Mouse (Mus musculus): ENCODE measurements around the gene Sorbs1. TPM values are rescaled to one million over a fixed set of nuclear protein-coding genes. Genes with fewer than 3 reads are reported as not detected.

Sorbs1 gene
- total and polyA plus RNA-seq, 3 experiments: 2.1 to 6.2 (median 3.6) TPM

DNA sequence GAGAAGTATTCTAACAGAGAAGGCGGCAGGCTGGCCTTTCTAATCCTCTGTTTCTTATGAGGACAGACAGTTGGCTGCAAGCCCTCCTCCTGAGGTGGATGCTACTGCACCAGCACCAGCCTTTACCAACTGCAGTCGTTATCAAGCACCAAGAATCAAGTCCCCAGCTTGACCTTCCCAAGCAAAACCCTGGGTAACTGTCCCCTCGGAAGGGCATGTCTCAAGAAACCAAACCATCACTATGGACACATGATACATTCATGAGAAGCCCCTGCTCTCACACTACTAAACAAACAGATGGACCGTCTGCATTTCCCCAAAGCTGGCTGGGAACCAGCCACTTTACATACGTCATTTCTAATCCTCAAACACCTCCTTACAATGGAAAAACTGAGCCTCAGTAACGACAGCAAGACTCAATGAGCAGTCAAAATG is 102.2 kb downstream of the Sorbs1 start:
- Histone ChIP-seq H3K9ac (ENCODE audit: insufficient read depth, low read depth) (no peak overlapping the region), H3K4me3 (replicated peaks in 1 of 3; ENCODE audit: low read depth in 2 of 3, low read length in 2 of 3, poor library complexity in 1 of 3) (no peak overlapping the region), H3K4me1 (ENCODE audit: control insufficient read depth in 1 of 2, insufficient read depth in 2 of 2) (0 out of 4 replicates have a peak, but pooled peaks cover 0 to 6% of the 10 kb centered on the region in 2 experiments), H3K27me3 (replicated peaks) (no peaks in the 10 kb centered on the region), H3K36me3 (replicated peaks in 1 of 2; ENCODE audit: control insufficient read depth in 1 of 2, insufficient read depth in 1 of 2, low read length in 1 of 2) (no peaks in the 10 kb centered on the region), H3K9me3 (replicated peaks; ENCODE audit: low read length) (no peaks in the 10 kb centered on the region), H3K27ac (ENCODE audit: insufficient read depth, low read depth) (no peak overlapping the region), H3K79me2 (replicated peaks; ENCODE audit: control insufficient read depth, extremely low read depth, insufficient read depth, poor library complexity, severe bottlenecking) (no peaks in the 10 kb centered on the region), H3K4me2 (ENCODE audit: insufficient read depth, low read depth, poor library complexity, severe bottlenecking) (no peak overlapping the region)
- dilution Hi-C loops (cut with MboI; ENCODE audit: extremely low pct_ligation_motif_present, extremely low pct_unique_long_range_greater_than_20kb, low sequenced_read_pairs): no loop called here
- in situ Hi-C loops (cut with MboI; ENCODE audit: low pct_ligation_motif_present, low pct_unique_long_range_greater_than_20kb, low sequenced_read_pairs): no loop called here
- DNase-seq (ENCODE audit: extremely low read depth): no peak
- TF ChIP-seq TBP (conservative IDR thresholded peaks at IDR 0.05; ENCODE audit: low read depth, low read length) (no peak), KAT2A (IDR thresholded peaks at IDR 0.05; ENCODE audit: insufficient replicate concordance, low read length) (no peak), ZKSCAN1 (IDR thresholded peaks at IDR 0.05; ENCODE audit: borderline replicate concordance, low read depth, low read length) (no peak), NRF1 (IDR thresholded peaks at IDR 0.05; ENCODE audit: low read depth, low read length) (no peak), MAX (IDR thresholded peaks at IDR 0.05; ENCODE audit: low read length) (no peak), ZNF384 (IDR thresholded peaks at IDR 0.05; ENCODE audit: low read depth, low read length) (no peak), MYC (IDR thresholded peaks at IDR 0.05; ENCODE audit: low read depth, low read length) (no peak), CTCF (conservative IDR thresholded peaks at IDR 0.05 in 1 of 2, IDR thresholded peaks at IDR 0.05 in 1 of 2; ENCODE audit: low read depth in 2 of 2, low read length in 2 of 2) (no peak), USF1 (IDR thresholded peaks at IDR 0.05; ENCODE audit: low read depth, low read length) (no peak), ZMIZ1 (IDR thresholded peaks at IDR 0.05; ENCODE audit: low read depth, low read length) (no peak), MXI1 (IDR thresholded peaks at IDR 0.05; ENCODE audit: low read depth, low read length) (no peak), CHD1 (IDR thresholded peaks at IDR 0.05; ENCODE audit: low read depth, low read length) (no peak), SMC3 (IDR thresholded peaks at IDR 0.05; ENCODE audit: low read depth, low read length) (no peak)

DNA sequence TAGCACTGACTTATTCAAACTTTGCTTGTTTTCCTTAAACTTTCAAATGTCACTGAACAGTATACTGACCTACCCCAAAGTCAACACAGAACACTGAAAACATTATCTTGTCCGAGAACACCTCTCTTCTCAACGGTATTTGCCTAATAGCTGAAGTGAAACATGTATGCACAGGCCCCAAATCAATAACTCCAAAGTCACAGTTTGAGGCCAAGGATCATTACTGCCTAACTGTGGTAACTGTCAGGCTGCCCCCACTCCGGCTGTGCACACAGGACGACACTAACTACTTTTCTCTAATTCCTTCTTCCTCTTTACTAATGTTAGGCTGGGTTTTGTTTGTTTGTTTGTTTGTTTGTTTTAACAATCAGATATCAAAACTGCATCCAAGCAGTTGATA is 103.1 kb downstream of the Sorbs1 start:
- no peak overlapping the region for H3K4me3 ChIP-seq (replicated peaks in 1 of 3; ENCODE audit: low read depth in 2 of 3, low read length in 2 of 3, poor library complexity in 1 of 3)
- H3K27ac ChIP-seq (ENCODE audit: insufficient read depth, low read depth): no peak overlapping the region
- in situ Hi-C loops (cut with MboI; ENCODE audit: low pct_ligation_motif_present, low pct_unique_long_range_greater_than_20kb, low sequenced_read_pairs): no loop called here

More for the DNA sequence above, 103.1 kb downstream of the Sorbs1 start:
- dilution Hi-C loops (cut with MboI; ENCODE audit: extremely low pct_ligation_motif_present, extremely low pct_unique_long_range_greater_than_20kb, low sequenced_read_pairs): no loop called here
- TF ChIP-seq IRF4 (IDR thresholded peaks at IDR 0.05; ENCODE audit: low read depth, low read length) (no peak), UBTF (IDR thresholded peaks at IDR 0.05; ENCODE audit: low read depth, low read length) (no peak), KAT2A (IDR thresholded peaks at IDR 0.05; ENCODE audit: insufficient replicate concordance, low read length) (no peak), USF2 (conservative IDR thresholded peaks at IDR 0.05; ENCODE audit: low read depth, low read length) (no peak), CTCF (conservative IDR thresholded peaks at IDR 0.05 in 1 of 2, IDR thresholded peaks at IDR 0.05 in 1 of 2; ENCODE audit: low read depth in 2 of 2, low read length in 2 of 2) (no peak), POLR2AphosphoS2 (IDR thresholded peaks at IDR 0.05; ENCODE audit: low read depth, low read length) (no peak), HCFC1 (IDR thresholded peaks at IDR 0.05; ENCODE audit: low read depth, low read length) (no peak), ZMIZ1 (IDR thresholded peaks at IDR 0.05; ENCODE audit: low read depth, low read length) (no peak), SIN3A (IDR thresholded peaks at IDR 0.05; ENCODE audit: low read length) (no peak), POLR2A (IDR thresholded peaks at IDR 0.05; ENCODE audit: low read depth, low read length) (no peak), ZNF384 (IDR thresholded peaks at IDR 0.05; ENCODE audit: low read depth, low read length) (no peak), ZC3H11A (IDR thresholded peaks at IDR 0.05; ENCODE audit: low read depth, low read length) (no peak), JUND (conservative IDR thresholded peaks at IDR 0.05; ENCODE audit: low read depth, low read length) (no peak), CHD1 (IDR thresholded peaks at IDR 0.05; ENCODE audit: low read depth, low read length) (no peak), TCF12 (IDR thresholded peaks at IDR 0.05; ENCODE audit: low read depth, low read length) (no peak), CHD2 (IDR thresholded peaks at IDR 0.05; ENCODE audit: low read length) (no peak), TBP (conservative IDR thresholded peaks at IDR 0.05; ENCODE audit: low read depth, low read length) (no peak), ELF1 (IDR thresholded peaks at IDR 0.05; ENCODE audit: low read depth, low read length) (no peak)
- Histone ChIP-seq H3K79me2 (replicated peaks; ENCODE audit: control insufficient read depth, extremely low read depth, insufficient read depth, poor library complexity, severe bottlenecking) (no peaks in the 10 kb centered on the region), H3K27me3 (replicated peaks) (no peaks in the 10 kb centered on the region), H3K4me2 (ENCODE audit: insufficient read depth, low read depth, poor library complexity, severe bottlenecking) (no peak overlapping the region), H3K9ac (ENCODE audit: insufficient read depth, low read depth) (no peak overlapping the region), H3K36me3 (replicated peaks in 1 of 2; ENCODE audit: control insufficient read depth in 1 of 2, insufficient read depth in 1 of 2, low read length in 1 of 2) (no peaks in the 10 kb centered on the region), H3K9me3 (replicated peaks; ENCODE audit: low read length) (no peaks in the 10 kb centered on the region), H3K4me1 (ENCODE audit: control insufficient read depth in 1 of 2, insufficient read depth in 2 of 2) (0 out of 4 replicates have a peak, but pooled peaks cover 0 to 6% of the 10 kb centered on the region in 2 experiments)
- DNase-seq (ENCODE audit: extremely low read depth): no peak

Measured in CH12.LX (cell line).